Mouse (Mus musculus) MEL (cell line): ENCODE data around the gene Notch4. TPM values are rescaled to one million over a fixed set of nuclear protein-coding genes. Genes with fewer than 3 reads are reported as not detected.

Experiments used
- DNase-seq: peaks from one replicate; pipeline ENCODE4 v3.0.0; 2011; ENCODE audit warnings: low read depth, low spot score
- H3K27ac ChIP-seq: 2 replicates; pipeline ENCODE4 v1.5.1; 2012; ENCODE audit warnings: low read depth, mild to moderate bottlenecking, control low read depth, low read length, moderate library complexity; ENCODE audit not compliant: control insufficient read depth
- H3K27me3 ChIP-seq, 2 experiments: fragments of 150-350 bp in 1 of 2; sonication (generic) in 1 of 2; 2 replicates each; pipeline ENCODE4 v1.6.1; 2012; ENCODE audit warnings: low read length in 2 of 2, mild to moderate bottlenecking in 2 of 2, improper control_type of control experiment in 1 of 2, moderate library complexity in 1 of 2; ENCODE audit not compliant: insufficient read depth in 2 of 2, control insufficient read depth in 1 of 2
- H3K36me3 ChIP-seq, 2 experiments: 2 replicates each; pipeline ENCODE4 v1.6.1; 2012 to 2014; ENCODE audit warnings: low read length in 2 of 2, improper control_type of control experiment in 1 of 2, inconsistent platforms in 1 of 2, mild to moderate bottlenecking in 1 of 2; ENCODE audit not compliant: insufficient read depth in 2 of 2, control insufficient read depth in 1 of 2
- H3K4me1 ChIP-seq, 2 experiments: fragments of 150-350 bp in 1 of 2; sonication (generic) in 1 of 2; 2 replicates each; pipeline ENCODE4 v1.6.1; 2012; ENCODE audit warnings: low read length in 2 of 2, improper control_type of control experiment in 1 of 2, mild to moderate bottlenecking in 1 of 2; ENCODE audit not compliant: insufficient read depth in 2 of 2, control insufficient read depth in 1 of 2
- H3K4me3 ChIP-seq, 2 experiments: fragments of 150-350 bp in 1 of 2; sonication (generic) in 1 of 2; 2 replicates each; pipeline ENCODE4 v1.5.1; 2012; ENCODE audit warnings: low read depth in 2 of 2, low read length in 2 of 2, mild to moderate bottlenecking in 2 of 2, moderate library complexity in 2 of 2, control low read depth in 1 of 2, improper control_type of control experiment in 1 of 2; ENCODE audit not compliant: control insufficient read depth in 1 of 2, insufficient read depth in 1 of 2
- H3K79me2 ChIP-seq: 2 replicates; pipeline ENCODE4 v1.6.1; 2012; ENCODE audit warnings: mild to moderate bottlenecking, low read length, moderate library complexity; ENCODE audit not compliant: control insufficient read depth, poor library complexity, insufficient read depth
- H3K9ac ChIP-seq: 2 replicates; pipeline ENCODE4 v1.6.1; 2012; ENCODE audit warnings: low read depth, mild to moderate bottlenecking, control low read depth, low read length, moderate library complexity; ENCODE audit not compliant: control insufficient read depth, poor library complexity, severe bottlenecking
- H3K9me3 ChIP-seq: fragments of 150-350 bp; sonication (generic); replicated peaks from 2 replicates; pipeline ENCODE4 v1.6.1; 2012; ENCODE audit warnings: mild to moderate bottlenecking, low read length, improper control_type of control experiment, moderate library complexity; ENCODE audit not compliant: insufficient read depth
- CTCF ChIP-seq, 3 experiments: IDR thresholded peaks in 2 of 3; conservative IDR thresholded peaks in 1 of 3; 2 replicates each; pipeline ENCODE4 v1.5.1; 2011 to 2012; ENCODE audit warnings: low read length in 3 of 3, low read depth in 2 of 3, mild to moderate bottlenecking in 2 of 3, improper control_type of control experiment in 1 of 3, inconsistent platforms in 1 of 3, mixed read lengths in 1 of 3, moderate library complexity in 1 of 3; ENCODE audit not compliant: control insufficient read depth in 1 of 3, insufficient read depth in 1 of 3, poor library complexity in 1 of 3, severe bottlenecking in 1 of 3
- E2F4 ChIP-seq: IDR thresholded peaks from 2 replicates; pipeline ENCODE4 v1.6.1; 2011; ENCODE audit warnings: low read depth, low read length, improper control_type of control experiment, borderline replicate concordance
- ELF1 ChIP-seq: IDR thresholded peaks from 2 replicates; pipeline ENCODE4 v1.6.1; 2014; ENCODE audit warnings: low read depth, mild to moderate bottlenecking, inconsistent platforms, low read length, improper control_type of control experiment, moderate library complexity
- NRF1 ChIP-seq: IDR thresholded peaks from 2 replicates; pipeline ENCODE4 v1.6.1; 2014; ENCODE audit warnings: low read depth, mild to moderate bottlenecking, inconsistent platforms, low read length, improper control_type of control experiment, moderate library complexity; ENCODE audit not compliant: poor library complexity, insufficient read depth, severe bottlenecking
- POLR2A ChIP-seq, 2 experiments: IDR thresholded peaks; 2 replicates each; pipeline ENCODE4 v1.6.1; 2011 to 2012; ENCODE audit warnings: low read length in 2 of 2, mild to moderate bottlenecking in 2 of 2, control low read depth in 1 of 2, improper control_type of control experiment in 1 of 2, low read depth in 1 of 2, moderate library complexity in 1 of 2; ENCODE audit not compliant: control insufficient read depth in 1 of 2, insufficient read depth in 1 of 2, poor library complexity in 1 of 2
- RAD21 ChIP-seq: IDR thresholded peaks from 2 replicates; pipeline ENCODE4 v1.6.1; 2011; ENCODE audit warnings: mild to moderate bottlenecking, low read depth, low read length, improper control_type of control experiment
- RCOR1 ChIP-seq: IDR thresholded peaks from 2 replicates; pipeline ENCODE4 v1.6.1; 2012; ENCODE audit warnings: low read depth, mild to moderate bottlenecking, inconsistent platforms, low read length, improper control_type of control experiment
- SIN3A ChIP-seq: IDR thresholded peaks from 2 replicates; pipeline ENCODE4 v1.6.1; 2012; ENCODE audit warnings: low read length, improper control_type of control experiment, inconsistent platforms
- TAL1 ChIP-seq: IDR thresholded peaks from 2 replicates; pipeline ENCODE4 v1.6.1; 2012; ENCODE audit warnings: mild to moderate bottlenecking, inconsistent platforms, low read length, moderate library complexity, mixed read lengths
- TBP ChIP-seq: IDR thresholded peaks from 2 replicates; pipeline ENCODE4 v1.8.0; 2011; ENCODE audit warnings: low read depth, low read length, improper control_type of control experiment
- USF2 ChIP-seq, 2 experiments: IDR thresholded peaks; 2 replicates each; pipeline ENCODE4 v1.6.1; 2011 to 2012; ENCODE audit warnings: improper control_type of control experiment in 2 of 2, low read length in 2 of 2, borderline replicate concordance in 1 of 2, inconsistent platforms in 1 of 2, low read depth in 1 of 2, mild to moderate bottlenecking in 1 of 2; ENCODE audit not compliant: insufficient read depth in 1 of 2
- polyA plus RNA-seq, 2 experiments: library from polyadenylated mRNA; stranded (reverse) in 1 of 2; unstranded in 1 of 2; fragments of >175 nt in 1 of 2; fragments of >200 nt in 1 of 2; gene quantifications; 2 replicates each; pipeline versions ENCODE4 v1.2.1 to v1.2.4; 2012; ENCODE audit warnings: low replicate concordance in 2 of 2, low read depth in 1 of 2; ENCODE audit not compliant: insufficient read length in 2 of 2, insufficient read depth in 1 of 2, missing spikeins in 1 of 2
- total RNA-seq: library from RNA; depleted of rRNA; stranded (reverse); fragments of 300-350 nt; gene quantifications from 2 replicates; pipeline ENCODE4 v1.2.3, GENCODE M21; 2012

The Notch4 gene
- total and polyA plus RNA-seq, 3 experiments = 0.15 to 21.9 (median 0.33) TPM

DNA sequence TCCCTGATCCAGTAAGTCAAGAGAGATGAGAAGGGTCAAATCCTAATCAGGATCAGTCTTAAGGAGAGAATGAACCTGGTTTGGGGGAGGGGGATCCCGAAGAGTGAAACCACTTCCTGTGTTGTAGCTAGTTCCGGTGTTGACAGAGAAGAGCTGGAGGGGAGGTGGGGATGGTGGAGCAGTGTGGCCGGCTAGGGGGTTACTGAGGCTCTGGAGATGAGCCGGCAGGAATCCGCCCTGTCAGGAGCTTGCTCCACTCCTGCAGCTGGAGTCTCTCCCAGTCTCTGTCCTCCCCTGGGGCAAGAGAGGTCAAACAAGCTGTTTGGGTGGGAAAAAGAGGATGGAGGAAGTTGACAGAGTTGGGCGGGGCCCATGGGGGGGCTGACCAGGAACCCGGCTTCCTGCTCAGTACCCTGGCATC lies 25.6 kb downstream of the Notch4 start, which contains the start of gene Gpsm3 (continued):
- no peak for TF ChIP-seq USF2 (IDR thresholded peaks at IDR 0.05; ENCODE audit: borderline replicate concordance in 1 of 2, insufficient read depth in 1 of 2, low read depth in 1 of 2, low read length in 2 of 2)
- no peak for TF ChIP-seq RAD21

DNA sequence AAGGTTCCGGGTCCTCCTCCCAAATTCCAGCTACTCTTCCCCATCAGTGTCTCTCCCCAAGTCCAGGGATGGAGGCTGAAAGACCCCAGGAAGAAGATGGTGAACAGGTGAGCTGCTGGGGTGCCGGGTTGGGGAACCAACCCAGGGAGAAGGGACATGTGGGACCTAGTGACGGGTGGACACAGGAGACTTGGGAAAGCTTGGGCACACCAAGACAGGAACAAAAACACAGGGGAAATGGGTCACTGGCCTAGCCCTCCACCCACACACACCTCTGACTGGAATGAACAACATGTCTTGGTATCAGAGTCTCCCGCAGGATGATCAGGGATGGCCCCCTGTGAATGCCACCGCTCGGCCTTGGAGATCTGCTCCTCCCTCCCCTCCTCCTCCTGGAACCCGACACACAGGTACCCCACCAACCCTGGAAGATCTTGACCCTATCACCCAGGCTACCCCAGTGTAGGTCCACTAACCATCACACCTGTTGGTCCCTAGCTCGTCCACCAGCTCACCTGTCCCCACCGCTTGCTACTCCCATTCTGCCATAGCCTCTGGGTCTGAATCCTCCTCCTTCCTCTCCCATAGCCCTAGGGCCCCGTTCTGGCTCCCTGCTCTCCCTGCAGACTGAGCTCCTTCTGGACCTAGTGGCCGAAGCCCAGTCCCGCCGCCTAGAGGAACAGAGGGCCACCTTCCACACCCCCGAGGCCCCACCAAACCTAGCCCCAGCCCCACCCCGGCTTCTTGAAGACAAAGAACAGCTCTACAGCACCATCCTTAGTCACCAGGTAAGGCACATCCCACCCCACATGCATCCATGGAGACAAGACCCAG lies 26.3 kb downstream of the Notch4 start:
- Histone ChIP-seq H3K27ac (peak overlapping the region; percentile 63), H3K79me2 (peaks cover 16% of the 10 kb centered on the region), H3K9ac (peak overlapping the region; percentile 75), H3K4me3 (peak overlapping the region; percentile 25 to 31), H3K27me3 (no peaks in the 10 kb centered on the region), H3K9me3 (no peaks in the 10 kb centered on the region), H3K4me1 (peaks cover 11 to 40% of the 10 kb centered on the region in 2 experiments), H3K36me3 (peaks cover 0 to 27% of the 10 kb centered on the region in 2 experiments; a peak in 2 of 4 replicates)
- no peak for DNase-seq
- TF ChIP-seq CTCF (IDR thresholded peaks at IDR 0.05 in 2 of 3, conservative IDR thresholded peaks at IDR 0.05 in 1 of 3; ENCODE audit: control insufficient read depth in 1 of 3, insufficient read depth in 1 of 3, low read depth in 2 of 3, low read length in 3 of 3, poor library complexity in 1 of 3, severe bottlenecking in 1 of 3) (no peak), POLR2A (IDR thresholded peaks at IDR 0.05; ENCODE audit: control insufficient read depth in 1 of 2, insufficient read depth in 1 of 2, low read depth in 1 of 2, low read length in 2 of 2, poor library complexity in 1 of 2) (0 out of 4 replicates have a peak, but pooled peaks of 1 of the 2 experiments have one; percentile 5), TAL1 (no peak)

DNA sequence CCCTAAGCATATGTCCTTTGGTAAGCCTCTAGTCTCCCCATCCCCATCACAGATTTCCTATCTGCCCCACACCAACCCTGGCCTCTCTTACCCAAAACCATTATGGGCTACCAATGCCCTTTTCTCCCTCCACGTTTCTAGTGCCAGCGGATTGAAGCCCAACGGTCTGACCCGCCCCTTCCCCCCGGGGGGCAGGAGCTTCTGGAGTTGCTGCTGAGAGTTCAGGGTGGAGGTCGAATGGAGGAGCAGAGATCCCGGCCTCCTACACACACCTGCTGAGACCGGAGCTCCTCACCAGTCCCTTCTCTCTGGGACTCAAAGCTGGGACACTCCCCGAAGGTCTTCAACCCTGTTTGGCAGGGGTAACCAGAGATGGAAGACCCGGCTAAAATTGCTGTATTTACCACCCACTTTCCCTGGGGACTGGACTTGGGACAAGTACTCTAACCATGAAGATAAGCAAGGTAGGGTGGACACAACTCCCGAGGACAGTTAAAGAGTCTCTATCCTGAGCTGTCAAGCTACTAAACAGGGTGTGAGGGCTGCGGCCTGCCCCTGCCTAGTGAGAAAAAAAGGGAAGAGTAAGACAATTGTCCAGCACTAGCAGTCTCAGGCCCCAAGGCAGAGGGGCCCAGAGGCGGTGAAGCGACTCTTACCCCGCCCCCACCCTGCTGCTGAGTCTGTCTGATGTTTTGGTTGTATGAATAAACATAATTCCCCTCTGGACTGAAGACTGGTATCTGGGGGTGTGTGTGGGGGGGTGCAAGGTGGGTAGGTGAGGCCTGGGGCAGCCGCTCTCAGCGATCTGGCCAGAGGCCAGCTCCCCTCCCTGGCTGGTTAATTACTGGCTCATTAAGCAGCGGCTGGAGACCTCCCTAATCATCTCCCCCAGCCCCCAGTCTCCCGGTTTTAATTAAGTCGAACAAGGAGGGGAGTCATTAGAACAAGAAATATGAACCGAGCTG lies 27.2 kb downstream of the Notch4 start, which contains the start of gene Pbx2:
Gene Pbx2 (plus strand): TSS at position 238 of the 965 bp plus-strand sequence.
- Histone ChIP-seq H3K9me3 (no peaks in the 10 kb centered on the region), H3K36me3 (peaks cover 0 to 27% of the 10 kb centered on the region in 2 experiments; a peak in 3 of 4 replicates), H3K27me3 (no peaks in the 10 kb centered on the region), H3K4me3 (peak within 1 kb of the TSS; percentile 68 to 98), H3K27ac (peak within 1 kb of the TSS; percentile 63), H3K9ac (peak within 1 kb of the TSS; percentile 99), H3K79me2 (peaks cover 16% of the 10 kb centered on the region), H3K4me1 (peaks cover 11 to 39% of the 10 kb centered on the region in 2 experiments)
- TF ChIP-seq TBP = no peak
- no peak for TF ChIP-seq RCOR1
- TF ChIP-seq SIN3A = peak; percentile 11; the same call in 1 of the 2 replicates
- TF ChIP-seq POLR2A (IDR thresholded peaks at IDR 0.05; ENCODE audit: control insufficient read depth in 1 of 2, insufficient read depth in 1 of 2, low read depth in 1 of 2, low read length in 2 of 2, poor library complexity in 1 of 2) = no peak
- no peak for TF ChIP-seq E2F4
- TF ChIP-seq TAL1 = no peak
- no peak for TF ChIP-seq ELF1
- TF ChIP-seq NRF1 = no peak
- DNase-seq = peak; percentile 59
